34 mouse cellular contexts compared by ENCODE assay signal in genomic region chr2:164173394-164173793, GRCm38 (mm10). TPM values are rescaled to one million over a fixed set of nuclear protein-coding genes. Genes with fewer than 3 reads are reported as not detected.
A peak's percentile ranks its signal among the peaks of the same experiment; 100 is the strongest.
DNase-seq lines count a peak whose midpoint lies in the region; ATAC-seq lines count a peak whose summit lies in the region.
"Had no signal": no experiment of that assay in that cellular context is flagged by ENCODE, and none has a peak within 500 bp of the region (broad histone marks: within the 10 kb centered on the region; RNA-seq: fewer than 3 reads in every experiment).

No protein-coding gene starts in this region.

- peaks cover 50% of the 10 kb centered on the region for H3K27me3 ChIP-seq in heart, embryonic 12.5 days (replicated peaks)

- H3K27ac ChIP-seq in heart, embryonic 12.5 days (ENCODE audit: poor library complexity, severe bottlenecking) = peak overlapping the region; percentile 20; the same call in 1 of the 2 replicates
- H3K27ac ChIP-seq: forebrain, embryonic 10.5 days; hindbrain, postnatal 0 days; limb, embryonic 13.5 days; liver, embryonic 12.5 days; midbrain, embryonic 15.5 days; neural tube, embryonic 13.5 days; stomach, embryonic 15.5 days had no signal

- no peak overlapping the region for H3K4me2 ChIP-seq in heart, embryonic 12.5 days
- H3K4me2 ChIP-seq: limb, embryonic 13.5 days; liver, embryonic 12.5 days; midbrain, embryonic 15.5 days; neural tube, embryonic 13.5 days; stomach, embryonic 15.5 days had no signal

- H3K4me1 ChIP-seq in heart, embryonic 12.5 days (replicated peaks) = peaks cover 29% of the 10 kb centered on the region

- intact Hi-C loops in heart, postnatal 14 days (cut with DNase I) = no loop called here

- no peak for ATAC-seq in heart, embryonic 12.5 days (ENCODE audit: insufficient number of reproducible peaks, low FRiP score)
- ATAC-seq: CD4-positive, CD25-positive, alpha-beta regulatory T cell, adult 4 months; forebrain, embryonic 16.5 days; hindbrain, postnatal 0 days; intestine, embryonic 16.5 days; liver, embryonic 12.5 days; midbrain, embryonic 15.5 days had no signal

- H3K9ac ChIP-seq in heart, embryonic 12.5 days = no peak overlapping the region
- H3K9ac ChIP-seq: limb, embryonic 13.5 days; liver, embryonic 12.5 days; midbrain, embryonic 15.5 days; neural tube, embryonic 13.5 days; stomach, embryonic 15.5 days had no signal

- H3K4me3 ChIP-seq in heart, embryonic 12.5 days = no peak overlapping the region
- H3K4me3 ChIP-seq: forebrain, embryonic 10.5 days; limb, embryonic 13.5 days; liver, embryonic 12.5 days; midbrain, embryonic 15.5 days; myocyte; neural tube, embryonic 13.5 days; stomach, embryonic 15.5 days had no signal

- H3K9me3 ChIP-seq in heart, embryonic 12.5 days (replicated peaks) = peaks cover 4% of the 10 kb centered on the region; the same call in 1 of the 2 replicates
- H3K9me3 ChIP-seq: forebrain, embryonic 10.5 days; liver, embryonic 12.5 days; midbrain, embryonic 15.5 days; neural tube, embryonic 13.5 days; stomach, embryonic 15.5 days had no signal

- peak; percentile 24 for DNase-seq in adrenal gland, postnatal 25 days
- no peak for DNase-seq in adrenal gland, adult (ENCODE audit: inconsistent age in 2 of 2, low spot score in 1 of 2)
- no peak for DNase-seq in heart, postnatal 14 days
- DNase-seq in MEL-GATA-1-ER (ENCODE audit: extremely low read depth, low read depth) = peak; percentile 26
- peak; percentile 60 for DNase-seq in gastrocnemius, postnatal 10 days
- DNase-seq in right cerebral cortex, postnatal 25 days = no peak
- no peak for DNase-seq in spleen, postnatal 10 days (ENCODE audit: low spot score in 2 of 2)
- DNase-seq: cerebellum, adult 11 months; cerebellum, adult 9-11 months; kidney, adult 9 months; kidney, postnatal 14 days; layer of hippocampus, postnatal 36 days; lung, adult 18-20 months; lung, postnatal 10 days; retina, postnatal 1 day; thymus, postnatal 25 days had no signal

- H3K36me3 ChIP-seq in heart, embryonic 12.5 days = no peaks in the 10 kb centered on the region
- H3K36me3 ChIP-seq: forebrain, embryonic 10.5 days; limb, embryonic 13.5 days; liver, embryonic 12.5 days; midbrain, embryonic 15.5 days; neural tube, embryonic 13.5 days; stomach, embryonic 15.5 days had no signal

- 21% methylated on average over 3 of the region's 3 CpGs for WGBS in heart, embryonic 12.5 days

RNA-seq across cellular contexts. Expression of gene Kcns1, which starts 2.5 kb away (rescaled TPM):
- total RNA-seq in adrenal gland, postnatal 25 days (2021) = not detected in 2 replicates
- polyA plus RNA-seq in heart, embryonic 12.5 days (2016; fragmentation: Nextera tagmentation; extraction: Ambion mirVana) = 0.15 and 0.18 TPM in 2 replicates
- total RNA-seq in heart, postnatal 14 days (2021) = not detected
- 1 to 10 TPM; 4.8 to 5.1 TPM for total RNA-seq in gastrocnemius, postnatal 10 days (2021)
- total RNA-seq: megakaryocyte, adult 5-6 weeks had no signal
- polyA plus RNA-seq: forebrain, embryonic 10.5 days; hindbrain, embryonic 11.5 days; liver, embryonic 12.5 days; myocyte had no signal

RNA-seq across cellular contexts. Expression of gene Wfdc5, which starts 9.1 kb away (rescaled TPM):
- not detected in 2 replicates for total RNA-seq in adrenal gland, postnatal 25 days (2021)
- not detected in 2 replicates for polyA plus RNA-seq in heart, embryonic 12.5 days (2016; fragmentation: Nextera tagmentation; extraction: Ambion mirVana)
- total RNA-seq in heart, postnatal 14 days (2021) = not detected
- total RNA-seq in gastrocnemius, postnatal 10 days (2021) = under 1 TPM; 0.47 to 0.52 TPM
- total RNA-seq: hindbrain, postnatal 0 days; layer of hippocampus, adult 8-10 months; layer of hippocampus, postnatal 36 days; left cerebral cortex, postnatal 25 days; megakaryocyte, adult 5-6 weeks had no signal
- polyA plus RNA-seq: CD4-positive, CD25-positive, alpha-beta regulatory T cell, adult 4 months; embryonic facial prominence, embryonic 11.5 days; forebrain, embryonic 10.5 days; forebrain, embryonic 16.5 days; heart, postnatal 0 days; hindbrain, embryonic 11.5 days; hindbrain, postnatal 0 days; intestine, embryonic 16.5 days; limb, embryonic 13.5 days; liver, embryonic 12.5 days; midbrain, embryonic 15.5 days; myocyte; neural tube, embryonic 13.5 days had no signal

RNA-seq across cellular contexts. Expression of gene Wfdc12, which starts 17.0 kb away (rescaled TPM):
- 2.6 TPM in 1 of 2 replicates, not detected in the other for total RNA-seq in adrenal gland, postnatal 25 days (2021)
- polyA plus RNA-seq in heart, embryonic 12.5 days (2016; fragmentation: Nextera tagmentation; extraction: Ambion mirVana) = not detected in 2 replicates
- total RNA-seq in heart, postnatal 14 days (2021) = not detected
- not detected for total RNA-seq in gastrocnemius, postnatal 10 days (2021)
- total RNA-seq: hindbrain, postnatal 0 days; layer of hippocampus, adult 8-10 months; layer of hippocampus, postnatal 36 days; left cerebral cortex, postnatal 25 days; megakaryocyte, adult 5-6 weeks had no signal
- polyA plus RNA-seq: CD4-positive, CD25-positive, alpha-beta regulatory T cell, adult 4 months; embryonic facial prominence, embryonic 11.5 days; forebrain, embryonic 10.5 days; forebrain, embryonic 16.5 days; heart, postnatal 0 days; hindbrain, embryonic 11.5 days; hindbrain, postnatal 0 days; intestine, embryonic 16.5 days; limb, embryonic 13.5 days; liver, embryonic 12.5 days; midbrain, embryonic 15.5 days; myocyte; neural tube, embryonic 13.5 days; stomach, embryonic 15.5 days had no signal

RNA-seq across cellular contexts. Expression of gene Wfdc15a, which starts 26.5 kb away (rescaled TPM):
- total RNA-seq in adrenal gland, postnatal 25 days (2021) = not detected in 2 replicates
- polyA plus RNA-seq in heart, embryonic 12.5 days (2016; fragmentation: Nextera tagmentation; extraction: Ambion mirVana) = not detected in 2 replicates
- not detected for total RNA-seq in heart, postnatal 14 days (2021)
- not detected for total RNA-seq in gastrocnemius, postnatal 10 days (2021)
- total RNA-seq: hindbrain, postnatal 0 days; layer of hippocampus, adult 8-10 months; layer of hippocampus, postnatal 36 days; left cerebral cortex, postnatal 25 days; megakaryocyte, adult 5-6 weeks had no signal
- polyA plus RNA-seq: CD4-positive, CD25-positive, alpha-beta regulatory T cell, adult 4 months; embryonic facial prominence, embryonic 11.5 days; forebrain, embryonic 10.5 days; forebrain, embryonic 16.5 days; heart, postnatal 0 days; hindbrain, embryonic 11.5 days; hindbrain, postnatal 0 days; intestine, embryonic 16.5 days; limb, embryonic 13.5 days; liver, embryonic 12.5 days; midbrain, embryonic 15.5 days; myocyte; neural tube, embryonic 13.5 days; stomach, embryonic 15.5 days had no signal

RNA-seq across cellular contexts. Expression of gene Wfdc15b, which starts 48.1 kb away (rescaled TPM):
- total RNA-seq in adrenal gland, postnatal 25 days (2021) = not detected in 2 replicates
- polyA plus RNA-seq in heart, embryonic 12.5 days (2016; fragmentation: Nextera tagmentation; extraction: Ambion mirVana) = not detected in 2 replicates
- total RNA-seq in heart, postnatal 14 days (2021) = not detected
- total RNA-seq in gastrocnemius, postnatal 10 days (2021) = not detected
- total RNA-seq: hindbrain, postnatal 0 days; layer of hippocampus, adult 8-10 months; layer of hippocampus, postnatal 36 days; left cerebral cortex, postnatal 25 days; megakaryocyte, adult 5-6 weeks had no signal
- polyA plus RNA-seq: CD4-positive, CD25-positive, alpha-beta regulatory T cell, adult 4 months; embryonic facial prominence, embryonic 11.5 days; forebrain, embryonic 10.5 days; forebrain, embryonic 16.5 days; heart, postnatal 0 days; hindbrain, embryonic 11.5 days; hindbrain, postnatal 0 days; limb, embryonic 13.5 days; liver, embryonic 12.5 days; midbrain, embryonic 15.5 days; myocyte; neural tube, embryonic 13.5 days had no signal

Comparison
In these comparisons a context has a peak if more than half of its experiments do, and no peak if none do; other contexts are left out.
1. DNase-seq: peak in adrenal gland, postnatal 25 days (single experiment), MEL-GATA-1-ER (single experiment) and gastrocnemius, postnatal 10 days (single experiment); none in adrenal gland, adult (0 of 2), heart, postnatal 14 days (0 of 2), right cerebral cortex, postnatal 25 days (single experiment) and spleen, postnatal 10 days (0 of 2).